Mouse (Mus musculus) kidney, adult 2 months (tissue): ENCODE results near the gene Afdn.

Experiments used
- CTCF ChIP-seq: fragments of 200-500 bp; conservative IDR thresholded peaks from 2 replicates; pipeline ENCODE4 v1.5.1; 2011; ENCODE audit warnings: low read depth, mild to moderate bottlenecking, control low read depth, low read length, moderate library complexity, mixed read lengths; ENCODE audit not compliant: insufficient read depth, insufficient read length
- POLR2A ChIP-seq: fragments of 200-500 bp; IDR thresholded peaks from one replicate; pipeline ENCODE4 v1.6.1; 2011; ENCODE audit warnings: low read depth, low read length, control low read depth

DNA sequence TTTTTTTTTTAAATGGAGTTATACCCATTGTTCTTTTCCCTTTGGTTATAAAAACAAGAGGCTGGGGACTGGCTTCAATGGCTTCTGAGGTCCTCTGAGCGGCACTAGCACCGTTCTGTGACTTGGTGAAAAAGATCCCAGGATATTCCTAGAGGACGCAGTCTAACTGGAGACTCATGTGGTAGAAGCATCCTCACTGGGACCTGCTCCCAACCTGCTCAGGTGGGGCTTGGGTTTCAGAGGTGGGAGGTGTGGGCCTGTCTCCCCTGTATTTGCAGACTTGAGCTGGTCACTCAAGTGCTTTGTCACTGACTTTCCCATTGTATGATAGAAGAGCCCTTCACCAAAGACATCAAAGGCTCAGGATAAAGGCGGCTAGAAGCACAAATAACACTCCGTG is 20.4 kb upstream of the Afdn start:
- TF ChIP-seq POLR2A (no peak), CTCF (no peak)
